Comparison of ENCODE assay signal across 13 mouse cellular contexts in the genomic region with DNA sequence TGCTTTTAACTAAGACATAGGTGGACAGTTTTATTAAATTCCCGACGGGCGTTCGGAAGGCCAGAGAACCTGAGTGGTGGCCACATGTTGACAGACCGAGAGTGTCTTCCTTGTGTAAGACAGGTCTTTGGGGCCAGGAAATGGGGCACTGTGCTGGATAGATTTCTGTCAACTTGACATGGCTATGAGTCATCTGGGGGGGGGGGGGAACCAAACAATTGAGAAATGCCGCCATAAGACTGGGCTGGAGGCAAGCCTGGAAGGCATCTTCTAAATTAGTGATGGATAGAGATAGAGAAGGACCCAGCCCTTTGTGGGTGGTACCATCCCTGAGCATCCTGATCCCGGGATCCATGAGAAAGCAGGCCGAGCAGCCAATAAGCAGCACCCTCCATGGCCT. TPM values are rescaled to one million over a fixed set of nuclear protein-coding genes. Genes with fewer than 3 reads are reported as not detected.
DNase-seq lines count a peak whose midpoint lies in the region; ATAC-seq and TF ChIP-seq lines count a peak whose summit lies in the region.
"Had no signal": no experiment of that assay in that cellular context is flagged by ENCODE, and none has a peak within 500 bp of the region (broad histone marks: within the 10 kb centered on the region; RNA-seq: fewer than 3 reads in every experiment).

No protein-coding gene starts in this region.

- no peak for TF ChIP-seq CTCF in liver, embryonic 14.5 days (IDR thresholded peaks at IDR 0.05; ENCODE audit: low read depth)

- peak; percentile 47 for DNase-seq in MN1 (ENCODE audit: low spot score)
- DNase-seq in liver, embryonic 14.5 days (ENCODE audit: low read depth in 3 of 3, low spot score in 3 of 3): no peak
- no peak for DNase-seq in kidney, postnatal 36 days
- DNase-seq in c-Kit-positive CD71-positive TER-119-positive erythroid progenitor cells, embryonic 14.5 days (ENCODE audit: low spot score): no peak
- DNase-seq: cerebellum, postnatal 10 days had no signal

- peak overlapping the region; percentile 42; the same call in 1 of the 2 replicates for H3K27ac ChIP-seq in heart, embryonic 16.5 days (ENCODE audit: low read length)
- H3K27ac ChIP-seq in heart, embryonic 11.5 days (ENCODE audit: low read depth, low read length): no peak overlapping the region
- no peak overlapping the region for H3K27ac ChIP-seq in liver, embryonic 14.5 days
- H3K27ac ChIP-seq in forebrain, embryonic 12.5 days: no peak overlapping the region
- H3K27ac ChIP-seq: hindbrain, postnatal 0 days; kidney, postnatal 0 days; limb, embryonic 10.5 days had no signal

- H3K4me2 ChIP-seq in heart, embryonic 16.5 days (ENCODE audit: low read depth, low read length): no peak overlapping the region
- H3K4me2 ChIP-seq in heart, embryonic 11.5 days: no peak overlapping the region
- peak overlapping the region; percentile 12; the same call in 1 of the 2 replicates for H3K4me2 ChIP-seq in liver, embryonic 14.5 days (ENCODE audit: low read depth)
- no peak overlapping the region for H3K4me2 ChIP-seq in forebrain, embryonic 12.5 days

- no peaks in the 10 kb centered on the region for H3K9me3 ChIP-seq in heart, embryonic 16.5 days (replicated peaks; ENCODE audit: control insufficient read depth, low read length)
- no peaks in the 10 kb centered on the region for H3K9me3 ChIP-seq in heart, embryonic 11.5 days (replicated peaks; ENCODE audit: control insufficient read depth, low read length)
- H3K9me3 ChIP-seq in liver, embryonic 14.5 days (ENCODE audit: control insufficient read depth, low read length): no peaks in the 10 kb centered on the region
- H3K9me3 ChIP-seq in forebrain, embryonic 12.5 days: no peaks in the 10 kb centered on the region
- H3K9me3 ChIP-seq: limb, embryonic 10.5 days had no signal

- H3K27me3 ChIP-seq in heart, embryonic 16.5 days (ENCODE audit: control insufficient read depth, insufficient read depth, low read length): no peaks in the 10 kb centered on the region
- no peaks in the 10 kb centered on the region for H3K27me3 ChIP-seq in heart, embryonic 11.5 days (ENCODE audit: control insufficient read depth, insufficient read depth, low read length)
- no peaks in the 10 kb centered on the region for H3K27me3 ChIP-seq in liver, embryonic 14.5 days (ENCODE audit: control insufficient read depth, insufficient read depth, low read length)
- no peaks in the 10 kb centered on the region for H3K27me3 ChIP-seq in forebrain, embryonic 12.5 days

- H3K4me3 ChIP-seq in heart, embryonic 16.5 days (ENCODE audit: low read length): no peak overlapping the region
- H3K4me3 ChIP-seq in heart, embryonic 11.5 days (ENCODE audit: low read depth, low read length): no peak overlapping the region
- no peak overlapping the region for H3K4me3 ChIP-seq in liver, embryonic 14.5 days (ENCODE audit: insufficient read depth in 1 of 2, low read depth in 2 of 2, low read length in 2 of 2)
- no peak overlapping the region for H3K4me3 ChIP-seq in forebrain, embryonic 12.5 days (replicated peaks)
- H3K4me3 ChIP-seq: limb, embryonic 10.5 days had no signal

- TF ChIP-seq EP300 in liver, embryonic 14.5 days (IDR thresholded peaks at IDR 0.05; ENCODE audit: low read depth): no peak

- no peaks in the 10 kb centered on the region for H3K4me1 ChIP-seq in heart, embryonic 16.5 days (ENCODE audit: control insufficient read depth, insufficient read depth, low read length)
- 0 out of 2 replicates have a peak, but pooled peaks cover 2% of the 10 kb centered on the region for H3K4me1 ChIP-seq in heart, embryonic 11.5 days (ENCODE audit: control insufficient read depth, insufficient read depth, low read length)
- H3K4me1 ChIP-seq in liver, embryonic 14.5 days (replicated peaks; ENCODE audit: control insufficient read depth in 2 of 2, insufficient read depth in 2 of 2, low read length in 1 of 2): peaks cover 8 to 16% of the 10 kb centered on the region in 2 experiments
- no peaks in the 10 kb centered on the region for H3K4me1 ChIP-seq in forebrain, embryonic 12.5 days
- H3K4me1 ChIP-seq: limb, embryonic 10.5 days had no signal

- no peak overlapping the region for H3K9ac ChIP-seq in heart, embryonic 16.5 days (ENCODE audit: low read length)
- H3K9ac ChIP-seq in heart, embryonic 11.5 days (ENCODE audit: low read depth, low read length): no peak overlapping the region
- H3K9ac ChIP-seq in liver, embryonic 14.5 days (replicated peaks): no peak overlapping the region
- no peak overlapping the region for H3K9ac ChIP-seq in forebrain, embryonic 12.5 days

- ATAC-seq in heart, embryonic 16.5 days (replicated peaks; ENCODE audit: extremely low read depth, insufficient read depth, low FRiP score): no peak
- ATAC-seq in heart, embryonic 11.5 days (replicated peaks; ENCODE audit: insufficient number of reproducible peaks, low FRiP score, low TSS enrichment): no peak
- ATAC-seq in liver, embryonic 14.5 days (ENCODE audit: insufficient read depth): 0 out of 2 replicates have a peak, but pooled peaks have one; percentile 8
- ATAC-seq in neutrophil, adult 5-6 weeks (ENCODE audit: extremely low read depth, insufficient number of reproducible peaks, low FRiP score, poor library complexity, severe bottlenecking): peak; percentile 8
- no peak for ATAC-seq in forebrain, embryonic 12.5 days (ENCODE audit: low FRiP score)
- ATAC-seq: hindbrain, postnatal 0 days; Patski had no signal

- WGBS in heart, embryonic 16.5 days: 91% methylated on average over 7 of the region's 8 CpGs
- 89% methylated on average over 8 of the region's 8 CpGs for WGBS in heart, embryonic 11.5 days (ENCODE audit: insufficient replicate concordance)
- WGBS in liver, embryonic 14.5 days (ENCODE audit: insufficient replicate concordance): 56% methylated on average over 8 of the region's 8 CpGs
- 93% methylated on average over 7 of the region's 8 CpGs for WGBS in forebrain, embryonic 12.5 days

- H3K36me3 ChIP-seq in heart, embryonic 16.5 days (ENCODE audit: control insufficient read depth, insufficient read depth): no peaks in the 10 kb centered on the region
- H3K36me3 ChIP-seq in heart, embryonic 11.5 days (ENCODE audit: control insufficient read depth, insufficient read depth, low read length): no peaks in the 10 kb centered on the region
- no peaks in the 10 kb centered on the region for H3K36me3 ChIP-seq in liver, embryonic 14.5 days (replicated peaks; ENCODE audit: control insufficient read depth, insufficient read depth, low read depth)
- no peaks in the 10 kb centered on the region for H3K36me3 ChIP-seq in forebrain, embryonic 12.5 days (replicated peaks)
- H3K36me3 ChIP-seq: limb, embryonic 10.5 days had no signal

RNA-seq across cellular contexts. Expression of gene Srgn, which starts 15.7 kb away (rescaled TPM):
- polyA plus RNA-seq in heart, embryonic 16.5 days (2015; fragmentation: Nextera tagmentation; extraction: Ambion mirVana): 18.6 and 28.8 TPM in 2 replicates
- polyA plus RNA-seq in heart, embryonic 11.5 days (2014; fragmentation: Nextera tagmentation; extraction: Ambion mirVana): 6.7 and 9.1 TPM in 2 replicates
- 23.3 and 23.7 TPM in 2 replicates for polyA plus RNA-seq in liver, embryonic 14.5 days (2012; rRNA removed)
- 73.2 and 82.6 TPM in 2 replicates for polyA plus RNA-seq in liver, embryonic 14.5 days (2014; fragmentation: Nextera tagmentation; extraction: Ambion mirVana)
- total RNA-seq in neutrophil, adult 5-6 weeks (2017): 2,014 and 2,052 TPM in 2 replicates
- polyA plus RNA-seq in forebrain, embryonic 12.5 days (2016; fragmentation: Nextera tagmentation; extraction: Ambion mirVana): 3.2 and 3.8 TPM in 2 replicates
- polyA plus RNA-seq: Patski had no signal

RNA-seq across cellular contexts. Expression of gene Kif1bp, which starts 35.3 kb away (rescaled TPM):
- polyA plus RNA-seq in heart, embryonic 16.5 days (2015; fragmentation: Nextera tagmentation; extraction: Ambion mirVana): 28.5 and 29.1 TPM in 2 replicates
- polyA plus RNA-seq in heart, embryonic 11.5 days (2014; fragmentation: Nextera tagmentation; extraction: Ambion mirVana): 31.1 and 34.0 TPM in 2 replicates
- polyA plus RNA-seq in liver, embryonic 14.5 days (2012; rRNA removed): 6.0 and 9.2 TPM in 2 replicates
- polyA plus RNA-seq in liver, embryonic 14.5 days (2014; fragmentation: Nextera tagmentation; extraction: Ambion mirVana): 11.5 and 13.5 TPM in 2 replicates
- 27.3 and 33.1 TPM in 2 replicates for total RNA-seq in neutrophil, adult 5-6 weeks (2017)
- polyA plus RNA-seq in forebrain, embryonic 12.5 days (2016; fragmentation: Nextera tagmentation; extraction: Ambion mirVana): 61.1 and 61.4 TPM in 2 replicates

RNA-seq across cellular contexts. Expression of gene Vps26a, which starts 56.3 kb away (rescaled TPM):
- 73.4 and 80.2 TPM in 2 replicates for polyA plus RNA-seq in heart, embryonic 16.5 days (2015; fragmentation: Nextera tagmentation; extraction: Ambion mirVana)
- 72.8 and 84.5 TPM in 2 replicates for polyA plus RNA-seq in heart, embryonic 11.5 days (2014; fragmentation: Nextera tagmentation; extraction: Ambion mirVana)
- 9.1 and 14.7 TPM in 2 replicates for polyA plus RNA-seq in liver, embryonic 14.5 days (2012; rRNA removed)
- 40.6 and 42.8 TPM in 2 replicates for polyA plus RNA-seq in liver, embryonic 14.5 days (2014; fragmentation: Nextera tagmentation; extraction: Ambion mirVana)
- total RNA-seq in neutrophil, adult 5-6 weeks (2017): 54.8 and 64.8 TPM in 2 replicates
- polyA plus RNA-seq in forebrain, embryonic 12.5 days (2016; fragmentation: Nextera tagmentation; extraction: Ambion mirVana): 89.7 and 95.6 TPM in 2 replicates

RNA-seq across cellular contexts. Expression of gene Ddx21, which starts 59.2 kb away (rescaled TPM):
- 11.0 and 13.4 TPM in 2 replicates for polyA plus RNA-seq in heart, embryonic 16.5 days (2015; fragmentation: Nextera tagmentation; extraction: Ambion mirVana)
- polyA plus RNA-seq in heart, embryonic 11.5 days (2014; fragmentation: Nextera tagmentation; extraction: Ambion mirVana): 20.8 and 21.4 TPM in 2 replicates
- polyA plus RNA-seq in liver, embryonic 14.5 days (2012; rRNA removed): 17.7 and 31.5 TPM in 2 replicates
- 19.2 and 20.3 TPM in 2 replicates for polyA plus RNA-seq in liver, embryonic 14.5 days (2014; fragmentation: Nextera tagmentation; extraction: Ambion mirVana)
- total RNA-seq in neutrophil, adult 5-6 weeks (2017): 80.7 and 87.6 TPM in 2 replicates
- 32.6 and 33.3 TPM in 2 replicates for polyA plus RNA-seq in forebrain, embryonic 12.5 days (2016; fragmentation: Nextera tagmentation; extraction: Ambion mirVana)

Comparison
In these comparisons a context has a peak if more than half of its experiments do, and no peak if none do; other contexts are left out.
1. ATAC-seq: peak in liver, embryonic 14.5 days (single experiment) and neutrophil, adult 5-6 weeks (single experiment); none in heart, embryonic 16.5 days (single experiment), heart, embryonic 11.5 days (single experiment) and forebrain, embryonic 12.5 days (single experiment).